Mouse (Mus musculus): Measurements from ENCODE around the gene Cnih1. TPM values are rescaled to one million over a fixed set of nuclear protein-coding genes. Genes with fewer than 3 reads are reported as not detected.
"Not testable (repeated sequence)": the region's sequence is repeated elsewhere in the genome, so short reads cannot be mapped to it uniquely, and the experiment has no call there.

The Cnih1 gene
- total and polyA plus RNA-seq, 2 experiments from 2014 or later: 91.7 to 207 TPM

DNA sequence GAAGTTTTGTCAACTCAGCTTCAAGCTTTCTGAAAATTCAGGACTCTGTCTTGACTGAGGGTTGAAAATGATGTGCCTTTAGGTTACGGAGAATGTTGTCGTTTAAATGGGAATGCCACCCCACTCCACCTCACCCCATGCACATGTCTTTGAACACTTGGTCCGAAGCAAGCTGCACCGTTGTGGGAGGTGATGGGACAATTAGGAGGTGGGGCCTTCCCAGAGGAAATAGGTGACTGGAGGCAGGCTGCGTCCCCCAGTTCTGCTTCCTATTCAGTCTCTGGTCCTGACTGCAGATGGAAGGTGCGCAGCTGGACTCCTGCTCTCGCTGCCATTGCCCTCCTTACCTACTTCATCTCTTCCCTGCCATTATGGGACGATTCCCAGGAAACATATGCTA lies 32.4 kb downstream of the Cnih1 start:
- Histone ChIP-seq H3K27me3 (ENCODE audit: insufficient read depth, low read length) (no peaks in the 10 kb centered on the region), H3K36me3 (ENCODE audit: insufficient read depth, low read length) (no peaks in the 10 kb centered on the region), H3K4me1 (ENCODE audit: insufficient read depth, low read length) (no peaks in the 10 kb centered on the region), H3K4me3 (ENCODE audit: low read depth, low read length) (no peak overlapping the region), H3K4me2 (ENCODE audit: low read depth, low read length, poor library complexity, severe bottlenecking) (no peak overlapping the region), H3K27ac (ENCODE audit: low read depth, low read length) (no peak overlapping the region), H3K9me3 (ENCODE audit: low read length) (no peaks in the 10 kb centered on the region), H3K9ac (replicated peaks; ENCODE audit: low read length, poor library complexity, severe bottlenecking) (no peak overlapping the region)
- ATAC-seq (ENCODE audit: low FRiP score) (no peak), DNase-seq (ENCODE audit: low spot score) (no peak)
- TF ChIP-seq CTCF (IDR thresholded peaks at IDR 0.05): no peak
- WGBS: 96% methylated on average over 8 of the region's 8 CpGs

DNA sequence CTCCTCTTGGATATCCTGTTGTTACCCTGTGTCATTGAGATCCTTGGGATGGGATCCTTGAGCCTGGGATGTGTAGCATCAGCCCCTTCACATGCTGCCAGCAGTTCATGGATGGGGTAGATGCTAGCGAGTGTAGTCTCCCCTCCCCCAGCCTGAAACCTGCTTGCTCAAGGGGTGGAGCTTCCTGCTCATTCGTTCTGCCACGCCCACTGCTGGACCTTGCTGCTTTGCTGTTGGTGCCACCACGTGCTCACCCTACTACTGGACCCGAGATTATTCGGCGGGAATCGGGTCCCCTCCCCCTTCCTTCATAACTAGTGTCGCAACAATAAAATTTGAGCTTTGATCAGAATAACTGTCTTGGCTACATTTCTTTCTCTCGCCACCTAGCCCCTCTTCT lies 33.8 kb downstream of the Cnih1 start:
- DNase-seq (ENCODE audit: low spot score); H3K4me2 ChIP-seq (ENCODE audit: low read depth, low read length, poor library complexity, severe bottlenecking); H3K9ac ChIP-seq (replicated peaks; ENCODE audit: low read length, poor library complexity, severe bottlenecking); H3K4me1 ChIP-seq (ENCODE audit: insufficient read depth, low read length); H3K36me3 ChIP-seq (ENCODE audit: insufficient read depth, low read length); H3K27me3 ChIP-seq (ENCODE audit: insufficient read depth, low read length); ATAC-seq (ENCODE audit: low FRiP score); H3K27ac ChIP-seq (ENCODE audit: low read depth, low read length); H3K4me3 ChIP-seq (ENCODE audit: low read depth, low read length); H3K9me3 ChIP-seq (ENCODE audit: low read length): not testable (repeated sequence)
- 69% methylated on average over 8 of the region's 10 CpGs for WGBS

DNA sequence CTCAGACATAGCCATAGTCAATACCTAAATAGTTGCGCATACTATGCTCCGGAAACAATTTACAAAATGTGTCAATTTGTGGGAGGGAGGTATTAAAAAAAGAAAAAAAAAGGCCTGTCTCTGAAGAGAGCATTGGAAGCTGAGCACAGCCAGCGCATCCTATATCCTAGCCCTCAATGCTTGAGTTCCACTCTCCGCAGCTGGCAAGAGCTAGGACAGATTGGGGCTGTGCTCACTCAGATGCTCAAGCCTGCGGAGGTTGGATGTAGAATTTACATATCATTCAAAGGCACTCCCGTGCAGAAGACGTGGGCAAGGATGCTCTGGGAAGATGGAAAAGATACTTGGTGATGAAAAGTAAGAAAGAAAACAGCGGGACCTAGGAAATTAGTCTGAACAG lies 42.8 kb downstream of the Cnih1 start:
- no peak overlapping the region for H3K4me3 ChIP-seq (ENCODE audit: low read depth, low read length)
- no peaks in the 10 kb centered on the region for H3K9me3 ChIP-seq (ENCODE audit: low read length)
- WGBS: 92% methylated on average over 8 of the region's 8 CpGs
- H3K4me2 ChIP-seq (ENCODE audit: low read depth, low read length, poor library complexity, severe bottlenecking): no peak overlapping the region
- DNase-seq (ENCODE audit: low spot score) (no peak), ATAC-seq (ENCODE audit: low FRiP score) (no peak)
- TF ChIP-seq CTCF (IDR thresholded peaks at IDR 0.05): no peak
- no peaks in the 10 kb centered on the region for H3K36me3 ChIP-seq (ENCODE audit: insufficient read depth, low read length)
- H3K4me1 ChIP-seq (ENCODE audit: insufficient read depth, low read length): no peaks in the 10 kb centered on the region
- no peak overlapping the region for H3K27ac ChIP-seq (ENCODE audit: low read depth, low read length)
- no peak overlapping the region for H3K9ac ChIP-seq (replicated peaks; ENCODE audit: low read length, poor library complexity, severe bottlenecking)
- no peaks in the 10 kb centered on the region for H3K27me3 ChIP-seq (ENCODE audit: insufficient read depth, low read length)

DNA sequence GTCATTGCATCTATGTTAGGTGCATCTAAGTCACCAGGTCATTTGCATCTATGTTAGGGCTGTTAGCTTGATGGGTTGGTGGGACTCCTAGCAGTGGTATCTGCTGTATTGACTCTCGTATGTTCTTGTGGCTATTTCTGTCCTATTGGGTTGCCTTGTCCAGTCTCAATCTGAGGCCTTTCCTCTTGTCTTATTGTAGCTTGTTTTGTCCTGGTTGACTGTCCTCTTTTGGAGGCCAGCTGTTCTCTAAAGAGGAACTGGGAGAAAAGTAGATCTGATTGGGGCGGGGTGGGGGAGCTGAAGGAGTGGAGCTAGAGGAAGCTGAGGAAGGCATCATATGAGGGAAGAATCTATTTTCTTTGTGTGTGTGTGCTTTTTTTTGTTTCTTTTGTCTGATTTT lies 45.5 kb downstream of the Cnih1 start:
- Histone ChIP-seq H3K4me2 (ENCODE audit: low read depth, low read length, poor library complexity, severe bottlenecking) (no peak overlapping the region), H3K27ac (ENCODE audit: low read depth, low read length) (no peak overlapping the region), H3K4me1 (ENCODE audit: insufficient read depth, low read length) (no peaks in the 10 kb centered on the region), H3K4me3 (ENCODE audit: low read depth, low read length) (no peak overlapping the region), H3K27me3 (ENCODE audit: insufficient read depth, low read length) (no peaks in the 10 kb centered on the region), H3K9me3 (ENCODE audit: low read length) (no peaks in the 10 kb centered on the region), H3K36me3 (ENCODE audit: insufficient read depth, low read length) (no peaks in the 10 kb centered on the region), H3K9ac (replicated peaks; ENCODE audit: low read length, poor library complexity, severe bottlenecking) (no peak overlapping the region)
- ATAC-seq (ENCODE audit: low FRiP score): no peak
- 97% methylated on average over 2 of the region's 2 CpGs for WGBS
- TF ChIP-seq CTCF (IDR thresholded peaks at IDR 0.05): no peak
- no peak for DNase-seq (ENCODE audit: low spot score)

DNA sequence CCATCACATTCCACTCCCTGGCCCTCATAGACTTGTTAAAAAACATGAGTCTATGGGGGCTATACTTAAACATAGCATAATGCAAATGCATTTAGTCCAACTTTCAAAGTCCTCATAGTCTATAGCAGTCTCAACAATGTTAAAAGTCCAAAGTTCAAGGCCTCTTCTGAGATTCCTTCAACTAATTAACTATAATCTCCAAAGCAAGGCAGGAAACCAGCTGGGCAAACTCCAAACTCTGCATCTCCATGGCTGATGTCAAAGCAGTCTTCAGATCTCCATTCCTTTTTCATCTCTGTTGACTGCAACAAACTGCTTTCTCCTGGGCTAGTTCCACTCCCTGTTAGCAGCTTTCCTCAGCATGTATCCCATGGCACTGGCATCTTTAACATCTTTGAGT lies 50.9 kb downstream of the Cnih1 start:
- H3K27me3 ChIP-seq (ENCODE audit: insufficient read depth, low read length); H3K9me3 ChIP-seq (ENCODE audit: low read length); ATAC-seq (ENCODE audit: low FRiP score): not testable (repeated sequence)

DNA sequence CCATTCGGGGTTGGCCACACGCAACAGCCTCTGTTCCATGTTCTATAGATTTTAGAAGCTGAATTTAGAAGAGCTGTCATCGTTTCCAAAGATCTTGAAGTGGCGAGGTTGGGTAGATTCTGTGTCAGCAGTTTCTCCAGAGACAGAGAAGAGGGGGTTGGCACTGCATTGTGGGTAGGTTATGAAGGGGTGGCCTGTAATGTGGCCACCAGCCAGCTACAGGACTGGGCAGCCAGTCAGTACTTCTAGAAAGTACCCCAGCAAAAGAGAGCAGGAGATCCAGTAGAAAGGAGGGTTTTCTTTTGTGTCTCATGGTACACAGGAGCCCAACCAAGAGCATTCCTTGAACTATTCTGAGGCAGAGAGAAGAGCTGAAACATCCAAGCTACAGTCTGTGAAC lies 51.8 kb downstream of the Cnih1 start:
- 85% methylated on average over 4 of the region's 4 CpGs for WGBS
- no peak for ATAC-seq (ENCODE audit: low FRiP score)
- TF ChIP-seq CTCF (IDR thresholded peaks at IDR 0.05): no peak

More for the DNA sequence above, 50.9 kb downstream of the Cnih1 start:
- not testable (repeated sequence) for H3K4me1 ChIP-seq (ENCODE audit: insufficient read depth, low read length); H3K27ac ChIP-seq (ENCODE audit: low read depth, low read length); H3K36me3 ChIP-seq (ENCODE audit: insufficient read depth, low read length); DNase-seq (ENCODE audit: low spot score); H3K4me3 ChIP-seq (ENCODE audit: low read depth, low read length); H3K9ac ChIP-seq (replicated peaks; ENCODE audit: low read length, poor library complexity, severe bottlenecking); H3K4me2 ChIP-seq (ENCODE audit: low read depth, low read length, poor library complexity, severe bottlenecking)

More for the DNA sequence above, 51.8 kb downstream of the Cnih1 start:
- no peak for DNase-seq (ENCODE audit: low spot score)
- Histone ChIP-seq H3K9me3 (ENCODE audit: low read length) (no peaks in the 10 kb centered on the region), H3K27me3 (ENCODE audit: insufficient read depth, low read length) (no peaks in the 10 kb centered on the region), H3K36me3 (ENCODE audit: insufficient read depth, low read length) (no peaks in the 10 kb centered on the region), H3K4me3 (ENCODE audit: low read depth, low read length) (no peak overlapping the region), H3K9ac (replicated peaks; ENCODE audit: low read length, poor library complexity, severe bottlenecking) (no peak overlapping the region), H3K4me1 (ENCODE audit: insufficient read depth, low read length) (no peaks in the 10 kb centered on the region; the same call in 1 of the 2 replicates), H3K27ac (ENCODE audit: low read depth, low read length) (no peak overlapping the region), H3K4me2 (ENCODE audit: low read depth, low read length, poor library complexity, severe bottlenecking) (no peak overlapping the region)
